Mouse (Mus musculus): ENCODE measurements around the gene Epn2.
"Not testable (repeated sequence)": the region's sequence is repeated elsewhere in the genome, so short reads cannot be mapped to it uniquely, and the experiment has no call there.

The Epn2 gene

DNA sequence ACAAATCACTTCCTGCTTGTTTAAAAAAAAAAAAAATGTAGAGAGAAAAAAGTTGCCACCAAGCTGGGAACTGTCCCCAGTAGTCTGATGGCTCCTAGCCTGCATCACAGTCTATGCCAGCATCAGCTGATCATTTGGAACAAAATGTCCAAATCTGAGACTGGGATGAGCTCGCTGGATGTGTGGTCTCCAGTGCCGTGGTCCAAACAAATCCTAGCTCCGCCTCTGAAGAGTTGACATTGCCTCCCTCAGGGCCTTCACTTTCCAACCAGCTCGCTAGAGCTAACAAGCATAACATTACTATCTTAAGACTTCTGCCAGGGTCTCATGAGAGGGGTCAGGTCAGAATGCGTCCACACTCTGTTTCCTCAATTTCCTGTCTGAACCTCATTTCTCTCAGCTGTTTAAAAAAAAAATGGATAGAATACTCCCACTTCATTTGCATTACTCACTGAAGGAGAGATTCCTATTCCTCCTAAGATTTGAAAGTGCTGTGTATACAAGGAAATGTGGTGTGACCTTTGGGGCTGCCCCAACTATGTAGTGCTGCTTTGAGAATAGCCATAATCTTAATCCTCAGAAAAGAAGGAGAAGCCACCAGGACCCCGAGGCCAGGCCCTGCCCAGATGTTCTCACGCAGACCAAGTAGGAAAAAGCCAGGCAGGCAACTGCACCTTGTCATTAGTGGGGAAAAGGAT is 11.2 kb upstream of the Epn2 start:
- no peak for DNase-seq

DNA sequence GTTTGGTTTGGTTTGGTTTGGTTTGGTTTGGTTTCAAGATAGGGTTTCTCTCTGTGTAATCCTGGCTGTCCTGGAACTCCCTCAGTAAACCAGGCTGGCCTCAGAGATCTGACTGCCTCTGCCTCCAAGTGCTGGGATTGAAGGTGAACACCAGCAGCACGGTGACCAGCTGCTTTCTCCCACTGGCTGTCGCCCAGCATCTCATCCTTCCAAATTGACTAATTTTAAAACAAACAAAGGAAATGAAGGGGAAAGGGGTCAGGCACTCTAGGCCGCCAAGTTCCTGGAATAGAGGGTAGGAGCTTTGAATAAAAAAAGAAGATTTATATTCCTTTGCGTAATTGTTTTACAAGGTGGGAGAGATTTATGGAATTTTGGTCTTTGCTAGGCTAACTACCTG is 5.9 kb upstream of the Epn2 start:
- DNase-seq: no peak

DNA sequence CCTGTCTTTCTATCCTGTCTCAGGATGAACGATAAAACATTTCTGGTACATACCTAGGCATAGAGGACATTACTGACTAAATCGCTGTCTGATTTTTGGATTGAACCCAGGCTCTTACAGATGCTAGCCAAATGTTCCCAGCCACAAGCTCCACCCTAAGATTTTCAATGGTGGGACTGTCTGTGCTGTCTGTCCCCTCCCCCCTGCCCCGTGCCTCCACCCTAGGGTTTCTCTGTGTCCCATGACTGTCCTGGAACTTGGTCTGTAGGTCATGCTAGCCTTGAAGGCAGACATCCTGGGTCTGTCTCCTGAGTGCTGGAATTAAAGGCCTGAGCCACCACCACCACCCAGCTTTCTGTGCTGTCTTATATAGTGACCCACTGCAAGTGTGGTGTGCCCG is 5.3 kb upstream of the Epn2 start:
- DNase-seq: no peak

DNA sequence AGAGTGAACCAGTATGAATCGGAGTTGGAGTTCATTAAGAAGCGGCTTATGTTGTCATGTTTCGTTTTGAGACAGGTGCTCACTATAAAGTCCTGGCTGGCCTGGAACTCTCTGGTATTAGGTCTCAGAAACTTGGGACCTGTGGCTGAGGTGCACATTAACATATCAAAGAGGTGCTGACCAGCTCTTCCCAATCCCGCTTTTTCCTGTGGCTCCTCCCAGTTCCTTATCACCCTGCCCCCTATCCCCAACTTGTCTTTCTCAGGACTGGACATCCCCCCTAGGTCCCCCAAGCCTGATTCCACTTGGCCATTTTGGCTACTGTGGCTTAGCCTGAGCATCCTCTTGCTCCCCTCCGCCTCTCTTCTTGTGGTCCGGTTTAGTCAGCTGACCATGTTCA is 4.6 kb upstream of the Epn2 start:
- no peak for DNase-seq

DNA sequence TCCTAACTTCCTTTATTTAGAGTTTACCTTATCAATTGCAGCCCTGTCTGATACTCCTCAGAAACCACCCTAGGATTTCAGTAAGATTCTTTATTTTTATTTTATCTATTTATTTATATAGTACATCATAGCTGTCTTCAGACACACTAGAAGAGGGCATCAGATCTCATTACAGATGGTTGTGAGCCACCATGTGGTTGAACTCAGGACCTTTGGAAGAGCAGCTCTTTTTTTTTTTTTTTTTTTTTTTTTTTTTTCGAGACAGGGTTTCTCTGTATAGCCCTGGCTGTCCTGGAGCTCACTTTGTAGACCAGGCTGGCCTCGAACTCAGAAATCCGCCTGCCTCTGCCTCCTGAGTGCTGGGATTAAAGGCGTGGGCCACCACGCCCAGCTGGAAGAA is 3.3 kb upstream of the Epn2 start:
- not testable (repeated sequence) for DNase-seq

DNA sequence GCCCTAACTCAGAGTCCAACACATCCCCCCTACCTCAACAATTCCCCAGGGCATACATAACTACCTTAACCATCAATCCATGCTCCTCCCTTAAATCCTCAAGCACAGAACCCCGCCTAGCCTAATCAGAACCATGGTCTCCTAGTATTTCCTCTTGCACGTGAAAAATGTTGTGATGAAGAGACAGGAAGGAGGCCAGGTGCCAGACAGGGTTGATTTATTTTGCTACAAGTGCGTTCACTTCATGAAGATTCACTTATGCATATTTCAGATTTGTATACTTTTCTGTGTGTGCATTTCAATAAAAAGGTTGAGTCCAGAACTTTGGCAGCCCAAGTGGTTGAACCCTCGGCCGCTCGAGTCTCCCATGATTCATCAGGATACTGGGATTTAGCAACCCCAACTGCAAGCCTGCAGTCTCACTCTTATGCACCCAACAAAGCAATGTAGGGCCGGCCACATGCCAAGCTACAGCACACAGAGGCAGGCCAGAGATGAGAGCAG is 443 bp upstream of the Epn2 start:
- no peak for DNase-seq

DNA sequence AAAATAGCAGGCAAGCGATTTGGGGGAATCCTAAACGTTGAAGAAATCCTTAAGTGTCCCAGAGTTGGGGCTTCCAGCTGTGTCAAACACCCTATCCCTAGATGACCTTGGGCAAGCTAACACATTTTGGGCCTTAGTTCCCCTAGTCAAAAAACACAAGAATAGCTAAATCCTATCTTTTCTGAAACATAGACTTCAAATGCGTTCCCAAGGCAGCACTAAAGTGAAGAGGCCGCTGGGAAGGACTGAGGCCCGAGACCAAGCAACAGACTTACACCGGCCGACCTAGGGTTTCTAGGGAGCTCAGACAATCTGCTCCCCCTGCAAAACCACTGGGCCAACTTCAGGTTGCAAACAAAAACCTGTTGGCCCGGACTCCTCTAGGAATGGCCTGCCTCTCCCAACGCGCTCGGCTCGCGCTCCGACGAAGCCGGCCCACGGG is 925 bp downstream of the Epn2 start:
- no peak for DNase-seq

DNA sequence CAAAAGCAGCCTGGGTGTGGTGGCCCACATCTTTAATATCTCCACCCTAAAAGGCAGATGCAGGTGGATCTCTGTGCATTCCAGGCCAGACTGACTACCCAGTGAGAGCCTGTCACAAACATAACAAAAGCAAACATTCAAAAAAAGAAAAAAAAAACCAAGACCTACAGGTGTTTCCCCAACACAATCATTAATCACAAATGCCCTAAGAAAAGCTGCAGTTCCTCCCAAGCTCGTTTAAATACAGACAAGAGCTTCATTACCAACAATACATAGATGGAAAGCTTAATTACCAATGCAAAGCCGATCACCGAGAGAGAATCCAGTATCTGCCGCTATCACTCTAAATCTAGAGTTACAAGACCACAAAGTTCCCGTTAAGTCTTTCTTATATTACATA is 1.5 kb downstream of the Epn2 start:
- no peak for DNase-seq

DNA sequence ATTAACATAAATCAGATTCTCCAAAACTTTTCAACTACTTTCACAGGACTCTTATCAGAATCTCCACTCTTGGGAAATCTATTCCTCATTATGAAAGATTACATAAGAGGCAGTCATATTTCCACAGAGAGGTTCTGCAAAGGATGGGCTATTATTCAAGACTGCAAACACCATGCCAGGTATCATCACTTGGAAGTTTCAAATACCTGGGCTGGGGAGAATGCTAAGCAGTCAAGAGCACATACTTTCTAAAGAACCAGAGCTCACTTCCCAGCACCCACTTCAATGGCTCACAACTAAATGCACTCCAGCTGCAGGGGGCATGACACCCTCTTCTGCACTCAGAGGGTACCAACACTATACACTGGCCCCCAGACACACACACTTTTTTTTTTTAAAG is 2.1 kb downstream of the Epn2 start:
- DNase-seq: no peak

DNA sequence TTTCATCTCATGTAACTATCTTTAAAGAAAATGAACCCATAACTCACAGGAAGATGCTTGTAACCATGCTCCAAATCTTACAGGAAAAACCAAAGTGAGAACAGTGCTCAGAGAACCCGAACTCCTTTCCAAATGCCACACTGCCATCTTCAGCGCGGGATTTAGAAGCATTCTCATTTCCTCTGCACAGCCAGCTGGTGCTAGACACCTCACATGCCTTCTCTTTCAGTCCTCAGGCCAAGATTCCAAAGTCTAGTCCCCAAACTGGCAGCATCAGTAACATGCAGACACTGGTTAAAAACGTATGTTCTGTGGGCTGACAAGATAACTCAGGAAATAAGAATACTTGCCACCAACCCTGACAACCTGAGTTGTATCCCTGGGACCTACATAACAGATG is 6.2 kb downstream of the Epn2 start:
- no peak for DNase-seq

DNA sequence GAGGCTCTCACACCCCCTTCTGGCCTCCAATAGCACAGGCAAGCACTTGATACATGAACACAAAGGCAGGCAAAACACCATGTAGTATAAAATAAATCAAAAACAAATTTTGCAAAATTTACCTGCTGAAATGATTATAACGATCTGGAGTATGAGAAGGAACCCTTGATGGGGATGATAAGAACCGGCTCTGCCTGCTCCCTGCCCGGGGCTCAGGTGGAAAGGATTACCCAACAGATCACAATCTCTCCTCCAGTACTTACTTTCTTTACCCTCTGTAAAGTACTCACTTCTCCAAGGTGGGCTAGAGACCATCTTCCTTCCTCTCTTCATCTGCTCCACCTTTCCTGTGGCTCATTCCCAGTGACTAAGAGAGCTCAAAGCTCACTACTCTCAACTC is 8.3 kb downstream of the Epn2 start:
- no peak for DNase-seq

DNA sequence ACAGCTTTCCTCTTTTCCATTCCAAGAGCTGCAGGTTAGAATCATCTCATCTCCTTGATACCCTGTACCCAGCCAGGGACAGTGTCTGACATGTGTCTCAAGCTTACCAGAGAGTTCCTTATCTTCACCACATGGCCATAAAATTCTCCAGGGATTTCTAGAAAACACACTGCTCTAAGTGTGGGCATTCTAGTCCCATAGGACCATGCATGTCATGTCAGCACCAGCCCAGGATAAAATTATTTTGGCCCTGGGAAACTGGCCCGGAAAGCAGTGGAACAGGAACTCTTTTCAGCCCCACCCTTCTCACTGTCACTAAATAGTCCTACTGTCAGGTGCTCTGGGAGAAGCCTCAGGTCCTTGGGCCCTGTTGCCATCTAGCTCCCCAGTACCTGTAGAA is 9.8 kb downstream of the Epn2 start:
- DNase-seq: no peak

DNA sequence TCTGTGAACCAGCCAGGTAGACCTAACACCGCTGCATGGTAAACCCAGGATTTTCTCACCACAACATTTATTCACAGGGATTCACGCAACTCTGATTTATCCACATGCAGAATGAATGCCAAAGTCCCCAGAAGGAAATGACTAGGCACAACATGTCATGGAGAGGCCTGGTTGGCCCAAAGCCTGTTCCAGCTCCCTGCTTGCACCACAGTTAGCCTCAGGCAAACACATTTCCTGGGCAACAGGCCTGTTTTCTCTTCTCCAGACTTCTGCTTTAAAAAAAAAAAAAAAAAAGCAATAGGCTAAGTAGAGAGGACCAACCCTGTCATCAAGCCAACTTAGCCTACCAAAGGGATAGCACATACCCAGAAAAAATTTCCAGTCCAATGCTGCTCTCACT is 14.9 kb downstream of the Epn2 start:
- no peak for DNase-seq

DNA sequence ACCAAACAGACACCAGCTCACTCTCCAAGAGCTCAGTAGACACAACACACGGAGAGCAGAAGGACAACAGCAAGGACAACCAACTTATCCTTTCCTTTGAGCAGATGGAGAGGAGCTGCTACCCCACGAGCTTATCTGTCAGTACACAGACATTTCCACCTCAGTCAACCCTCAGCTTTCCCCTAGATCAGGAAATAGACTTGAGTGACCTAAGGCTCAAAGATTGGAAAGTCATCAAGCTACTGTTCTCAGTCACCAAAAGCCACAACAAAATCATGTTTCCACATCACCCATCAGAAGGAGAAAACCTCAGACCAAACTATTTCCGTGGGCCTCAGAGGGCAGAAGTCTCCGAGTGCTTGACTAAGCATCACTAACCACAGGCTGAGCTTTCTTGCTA is 15.5 kb downstream of the Epn2 start:
- DNase-seq: no peak

DNA sequence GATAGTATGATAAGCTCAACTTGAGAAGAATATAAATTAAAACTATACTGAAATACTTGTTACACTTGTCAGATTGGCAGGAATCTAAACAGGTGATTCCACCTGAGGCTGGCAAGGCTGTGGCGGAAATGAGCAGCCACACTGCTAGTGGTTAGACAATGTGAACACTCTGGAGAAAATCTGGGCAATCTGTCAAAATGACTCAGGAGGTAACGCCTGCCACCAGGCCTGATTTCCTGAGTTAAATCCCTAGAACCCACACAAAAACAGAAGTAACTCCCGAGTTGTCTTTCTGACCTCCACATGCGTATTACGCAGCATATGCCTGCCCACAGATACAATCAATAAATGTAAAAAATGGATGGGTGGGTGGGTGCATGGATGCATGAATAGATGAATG is 17.1 kb downstream of the Epn2 start:
- DNase-seq: no peak

DNA sequence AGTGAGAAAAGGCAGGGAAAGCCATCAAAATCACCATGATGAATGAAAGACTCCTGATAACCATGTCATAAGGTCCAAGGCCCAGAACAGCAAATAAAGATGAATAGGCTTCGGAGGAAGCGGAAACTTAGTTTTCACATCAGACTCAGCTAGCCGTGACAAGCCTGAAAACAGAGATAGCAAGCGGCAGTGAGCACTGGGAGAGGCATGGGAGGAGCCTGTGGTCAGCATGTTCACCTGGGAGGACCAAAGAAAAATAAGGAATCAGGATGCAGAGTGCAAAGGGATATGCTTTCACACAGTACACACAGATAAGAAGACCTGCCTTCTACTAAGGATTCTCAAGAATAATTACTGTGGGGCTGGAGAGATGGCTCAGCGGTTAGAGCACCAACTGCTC is 19.9 kb downstream of the Epn2 start:
- no peak for DNase-seq

DNA sequence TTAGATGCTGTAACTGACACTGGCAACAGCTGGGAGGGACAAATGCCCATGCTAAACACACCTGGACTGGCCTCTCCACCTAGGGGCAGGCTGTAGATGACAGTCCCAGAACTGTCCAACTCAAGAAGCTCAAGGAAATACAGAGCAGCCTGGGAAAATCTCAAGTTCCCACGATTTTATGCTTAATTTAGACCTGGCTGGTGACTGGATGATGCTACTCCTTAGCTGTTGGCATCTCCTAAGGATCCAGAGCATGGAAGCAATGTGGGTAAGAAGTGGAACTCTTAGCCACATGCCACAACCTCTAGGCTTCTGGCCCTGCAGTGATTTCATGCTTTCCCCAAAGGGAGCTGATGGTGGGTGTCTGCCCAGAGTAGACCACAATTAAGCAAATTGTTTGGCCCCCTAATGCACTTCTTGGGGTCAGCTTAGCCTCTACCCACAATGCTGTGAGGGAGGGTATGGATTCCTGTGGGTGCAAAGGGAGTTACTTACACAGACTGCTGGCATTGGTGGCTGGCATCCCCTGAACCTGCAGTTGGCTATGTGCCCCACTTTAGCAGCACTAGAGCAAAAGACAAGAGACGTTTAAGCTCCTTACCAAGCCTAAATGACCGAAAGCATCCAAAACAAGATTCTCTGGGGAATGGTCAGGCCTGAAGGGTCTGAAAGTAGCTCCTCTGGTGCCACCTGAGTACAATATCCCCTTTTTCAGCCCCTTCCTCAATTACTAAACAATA is 26.3 kb downstream of the Epn2 start:
- DNase-seq: no peak

DNA sequence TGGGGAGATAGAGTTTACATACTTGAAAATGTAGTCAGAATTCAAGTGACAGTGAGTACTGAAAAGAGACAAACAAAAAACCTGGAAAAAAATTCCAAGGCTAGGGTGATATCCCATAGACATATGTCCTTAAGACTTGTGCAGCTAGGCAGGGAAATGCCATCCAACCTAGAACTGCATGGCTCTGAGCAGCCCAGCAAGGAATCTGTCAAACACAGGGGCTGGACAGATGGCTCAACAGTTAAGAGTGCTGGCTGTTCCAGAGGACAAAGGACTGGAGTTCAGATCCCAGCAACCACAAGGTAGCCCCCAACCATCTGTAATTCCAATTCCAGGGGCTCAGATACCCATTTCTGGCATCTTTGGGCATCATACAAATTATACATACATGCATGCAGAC is 28.9 kb downstream of the Epn2 start:
- DNase-seq: no peak

DNA sequence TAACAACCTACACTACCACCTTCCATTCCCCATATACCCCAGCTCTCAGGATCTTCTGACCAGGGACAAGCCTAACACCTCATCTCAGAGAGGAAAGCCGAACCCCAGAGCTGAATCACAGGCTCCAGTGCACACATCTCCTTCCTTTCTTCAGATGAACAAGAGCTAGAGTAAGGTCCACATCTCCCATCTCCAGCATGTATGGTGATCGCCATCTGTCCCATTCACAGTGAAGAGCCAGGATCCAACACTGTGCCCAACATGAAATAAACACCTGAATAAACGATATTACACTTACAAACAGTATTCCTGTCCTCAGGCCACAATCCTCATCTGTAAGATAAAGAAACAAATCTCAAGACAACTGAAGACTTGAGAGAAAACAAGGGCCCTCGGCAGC is 31.8 kb downstream of the Epn2 start:
- no peak for DNase-seq

DNA sequence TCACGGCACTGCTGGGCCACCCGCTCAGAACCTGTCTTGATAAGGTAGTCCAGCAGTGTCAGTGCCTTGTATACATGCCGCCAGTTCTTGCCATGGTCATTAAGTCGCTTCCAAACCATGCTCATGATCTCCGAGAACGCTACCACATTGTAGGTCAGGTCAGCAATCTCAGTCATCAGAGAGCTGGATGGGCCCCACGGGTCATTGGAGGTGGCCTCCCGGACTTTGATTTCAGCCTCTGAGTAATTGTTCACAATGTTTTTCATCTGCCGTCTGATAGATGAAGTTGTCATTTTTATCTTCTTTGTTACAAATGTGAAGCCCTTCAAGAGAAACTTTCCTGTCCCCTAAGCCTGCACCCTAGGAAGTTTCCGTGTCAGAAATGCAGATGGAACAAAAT is 33.0 kb downstream of the Epn2 start:
- DNase-seq: no peak

DNA sequence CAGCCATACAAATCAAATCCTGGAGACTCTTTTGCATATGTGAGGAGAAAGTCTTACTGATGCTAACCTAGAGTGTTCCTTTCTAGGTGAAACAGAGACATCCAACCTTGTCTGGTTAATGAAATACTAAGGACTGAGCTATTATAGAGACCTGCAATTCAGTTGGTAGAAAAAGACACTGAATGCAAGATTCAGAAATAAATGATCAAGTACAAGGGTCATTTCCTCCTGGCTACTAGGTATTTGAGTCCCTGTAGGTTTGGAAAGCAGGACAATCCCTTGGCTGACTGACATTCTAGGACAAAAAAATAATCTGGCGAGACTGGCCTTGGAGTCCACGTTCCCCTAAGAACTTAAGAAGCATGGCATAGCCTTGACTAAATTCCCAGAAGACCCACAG is 33.9 kb downstream of the Epn2 start:
- DNase-seq: no peak

DNA sequence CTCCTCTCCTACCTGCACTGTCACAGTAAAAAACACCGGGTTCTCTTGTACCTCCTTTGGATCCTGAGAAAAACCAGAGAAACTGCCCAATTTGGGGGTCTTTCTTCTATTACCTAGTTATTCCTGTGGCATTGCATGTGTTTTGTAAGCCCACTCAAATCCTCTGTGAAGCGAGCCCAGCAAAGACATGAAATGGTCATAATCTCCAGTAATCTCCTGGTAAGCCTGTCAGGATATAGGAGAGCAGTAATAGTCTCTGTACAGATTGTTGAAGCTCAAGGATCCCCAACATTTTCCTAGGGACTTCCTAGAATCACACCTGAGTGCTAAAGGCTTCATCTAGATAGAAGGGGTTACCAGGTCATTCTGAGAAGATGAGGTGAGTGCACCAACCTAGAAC is 38.4 kb downstream of the Epn2 start:
- no peak for DNase-seq

DNA sequence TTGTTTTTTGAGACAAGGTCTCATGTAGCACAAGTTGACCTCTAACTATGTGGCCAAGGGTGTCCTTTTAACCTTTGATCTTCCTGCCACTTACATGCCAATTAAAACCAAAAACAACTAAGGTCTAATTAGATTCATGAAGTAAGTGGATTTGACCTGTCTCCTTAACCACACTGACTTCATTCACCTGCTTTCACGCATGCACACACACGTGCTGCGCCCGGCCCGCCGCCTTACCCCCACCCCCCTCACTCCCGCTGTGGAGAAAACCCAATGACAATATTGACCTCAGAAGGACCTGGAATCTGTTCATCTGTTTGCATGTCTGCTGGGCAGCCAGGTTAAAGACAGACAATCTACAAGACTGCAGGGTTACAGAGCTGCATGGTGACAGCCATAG is 38.8 kb downstream of the Epn2 start:
- no peak for DNase-seq

DNA sequence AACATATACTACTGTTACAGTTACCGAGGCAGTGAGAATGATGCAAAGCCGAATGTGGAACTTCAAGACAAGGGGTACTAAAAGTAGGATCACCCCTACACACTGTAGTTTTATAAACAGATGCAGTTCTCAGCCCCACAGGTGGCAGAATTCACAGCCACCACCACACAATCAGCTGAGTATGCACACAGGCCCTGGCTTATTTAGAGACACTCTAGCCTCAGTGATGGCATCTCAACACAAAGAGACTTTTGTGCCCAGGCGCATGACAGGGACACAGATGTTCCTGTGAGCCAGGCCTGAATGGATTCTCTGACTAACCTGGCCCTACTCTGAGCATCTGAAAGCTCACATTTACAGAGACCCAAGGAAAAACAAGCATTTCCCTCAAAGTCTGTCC is 42.1 kb downstream of the Epn2 start:
- DNase-seq: no peak

DNA sequence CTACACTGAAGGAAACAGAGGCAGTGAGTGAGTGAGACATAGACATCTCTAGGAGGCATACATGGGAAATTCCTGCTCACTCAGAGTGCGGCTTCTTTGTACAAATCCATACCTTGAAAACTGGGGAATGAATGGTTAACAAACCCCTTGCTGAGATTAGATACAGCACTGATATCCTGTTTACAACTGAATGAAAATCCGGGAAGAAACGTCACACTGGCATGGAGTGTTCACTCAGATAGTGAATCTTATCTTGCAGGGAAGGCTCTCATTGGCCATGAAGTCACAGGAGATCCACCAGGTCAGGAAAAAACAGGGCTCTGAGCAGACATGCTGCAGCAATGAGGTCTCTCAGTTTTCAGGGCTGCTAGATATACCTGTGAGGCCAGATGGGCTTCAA is 42.5 kb downstream of the Epn2 start:
- DNase-seq: no peak

All from thymus, postnatal 36 days (tissue).